Mouse (Mus musculus): Measurements from ENCODE around the gene Fam110a.
"Not testable (repeated sequence)": the region's sequence is repeated elsewhere in the genome, so short reads cannot be mapped to it uniquely, and the experiment has no call there.

Fam110a gene

GRCm38 (mm10) chr2:151979470-151980354 lies at the start of gene Fam110a:
Gene Fam110a, minus strand, starts transcription at chr2:151980219.
- peak; percentile 100 for DNase-seq

DNA sequence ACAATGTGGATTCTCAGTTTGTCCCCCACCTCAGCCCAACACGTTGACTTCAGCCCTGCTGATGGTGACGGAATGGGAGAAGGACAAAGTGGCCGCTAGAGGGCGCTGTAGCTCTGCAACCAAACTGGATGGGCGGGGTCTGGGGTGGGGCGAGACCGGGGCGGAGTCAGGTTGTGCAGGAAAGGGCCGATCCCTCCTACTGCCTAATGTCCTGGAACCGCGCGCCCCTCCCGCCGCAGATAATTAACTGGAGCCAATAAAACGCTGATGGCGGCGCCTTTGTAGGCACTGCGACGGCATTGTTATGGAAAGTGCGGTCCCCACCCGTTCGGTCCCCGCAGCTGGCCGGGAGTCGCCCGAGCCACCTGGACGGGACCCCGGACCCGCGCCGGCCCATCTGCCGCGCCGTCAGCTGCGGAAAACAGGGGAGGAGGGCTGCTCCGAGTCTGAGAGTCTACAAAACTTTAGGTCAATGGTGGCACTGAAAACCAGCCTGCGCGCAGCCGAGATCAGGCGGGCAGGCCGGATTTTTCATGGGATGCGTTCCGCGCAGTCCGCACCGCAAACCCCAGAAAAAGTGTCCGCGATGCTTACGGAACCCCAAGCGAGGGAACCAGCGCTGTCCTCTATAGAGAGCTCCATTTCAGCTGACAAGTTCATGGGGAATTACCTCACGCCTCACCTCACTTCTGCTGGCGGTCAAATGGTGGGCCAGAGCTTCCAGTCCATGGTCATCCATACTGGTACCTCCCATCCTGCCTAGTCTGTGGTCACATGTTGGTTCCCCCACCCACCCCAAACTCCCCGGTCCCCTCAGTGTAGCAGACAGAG lies 49.4 kb upstream of the Fam110a start:
- DNase-seq: peak; percentile 98

GRCm38 (mm10) chr2:152024883-152025422 lies 44.9 kb upstream of the Fam110a start:
- DNase-seq: no peak

GRCm38 (mm10) chr2:152022022-152022421 lies 42.0 kb upstream of the Fam110a start:
- no peak for DNase-seq

GRCm38 (mm10) chr2:152020255-152020654 lies 40.2 kb upstream of the Fam110a start:
- DNase-seq: no peak

DNA sequence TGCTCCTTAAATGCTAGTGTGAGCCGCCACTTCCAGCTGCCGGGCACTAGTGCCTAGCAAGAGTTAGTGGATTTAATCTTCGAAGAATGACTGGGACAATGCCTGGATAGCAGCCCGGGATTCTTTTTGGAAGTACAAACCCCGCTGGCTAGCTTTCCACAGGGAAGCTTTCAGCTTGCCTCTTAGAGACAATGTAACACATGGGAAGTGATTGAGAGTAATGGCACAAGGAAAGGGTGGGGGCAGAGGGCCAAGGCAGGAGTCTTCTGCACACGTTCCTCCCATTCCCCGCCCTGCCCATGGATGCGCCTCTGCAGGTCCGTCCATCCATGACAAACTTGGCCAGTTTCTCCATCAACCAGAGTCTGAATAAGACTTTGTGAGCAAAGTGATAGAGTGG lies 36.6 kb upstream of the Fam110a start:
- no peak for DNase-seq

DNA sequence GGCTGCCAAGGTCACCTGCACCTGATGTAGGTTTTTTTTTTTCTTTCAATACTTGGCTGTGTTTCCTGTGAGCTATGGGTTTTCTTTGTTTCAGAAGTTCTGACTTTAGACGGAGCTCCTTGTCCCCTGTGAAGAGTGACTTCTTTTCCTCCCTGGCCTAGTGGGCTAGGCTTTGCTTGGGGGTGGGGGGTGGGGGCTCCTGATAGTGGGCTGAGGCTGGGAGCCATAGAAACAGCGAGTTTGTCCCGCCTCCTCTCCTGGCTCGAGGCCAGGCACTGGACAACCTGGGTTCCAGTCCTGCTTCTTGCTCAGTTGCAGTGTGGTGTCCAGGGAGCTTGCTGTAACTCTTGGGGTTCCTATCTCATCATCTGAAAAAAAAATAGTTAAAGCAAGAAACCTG lies 36.0 kb upstream of the Fam110a start:
- DNase-seq: no peak

DNA sequence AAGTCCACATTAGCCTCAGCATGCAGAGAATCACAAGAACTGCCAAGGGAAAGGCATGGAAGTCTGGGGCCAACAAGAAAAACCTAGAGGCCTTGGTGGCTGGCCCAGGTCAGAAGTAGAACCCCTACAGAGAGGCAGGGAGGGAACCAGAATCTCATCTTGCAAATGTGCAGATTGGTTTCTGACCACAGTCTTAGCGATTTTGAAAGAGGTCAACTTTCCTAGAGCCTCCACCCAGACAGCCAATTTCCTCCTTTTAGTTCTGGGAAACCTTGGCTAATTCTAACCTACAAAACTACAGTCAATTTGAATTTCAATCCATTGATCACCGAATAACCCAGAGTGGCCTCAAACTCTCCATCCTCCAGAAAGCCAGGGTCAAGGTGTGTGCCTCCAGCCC lies 32.7 kb upstream of the Fam110a start:
- no peak for DNase-seq

- peak; percentile 98 for DNase-seq
Observed at GRCm38 (mm10) chr2:152012222-152012621, 32.2 kb upstream of the Fam110a start.

GRCm38 (mm10) chr2:152011724-152012123 lies 31.7 kb upstream of the Fam110a start:
- DNase-seq: no peak

- DNase-seq: no peak
Observed at GRCm38 (mm10) chr2:152010661-152011060, 30.6 kb upstream of the Fam110a start.

DNA sequence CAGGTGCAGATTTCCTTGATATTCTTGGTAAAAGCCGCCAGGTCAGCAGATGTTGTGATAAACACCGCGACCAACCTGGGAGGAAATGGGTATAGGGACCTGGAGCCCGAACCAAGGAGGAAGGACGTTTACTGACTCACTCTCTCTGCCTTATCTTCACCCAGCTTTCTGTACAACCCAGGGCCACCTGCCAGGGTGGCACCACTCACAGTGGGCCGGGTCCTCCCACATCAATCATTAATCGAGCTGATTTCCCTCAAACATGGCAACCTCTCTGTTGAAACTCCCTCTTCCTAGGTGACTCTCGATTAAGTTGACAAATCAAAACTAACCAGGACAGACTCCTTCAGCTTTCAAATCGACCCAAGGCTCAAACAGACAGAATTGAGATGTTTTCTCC lies 30.2 kb upstream of the Fam110a start:
- DNase-seq: no peak

DNA sequence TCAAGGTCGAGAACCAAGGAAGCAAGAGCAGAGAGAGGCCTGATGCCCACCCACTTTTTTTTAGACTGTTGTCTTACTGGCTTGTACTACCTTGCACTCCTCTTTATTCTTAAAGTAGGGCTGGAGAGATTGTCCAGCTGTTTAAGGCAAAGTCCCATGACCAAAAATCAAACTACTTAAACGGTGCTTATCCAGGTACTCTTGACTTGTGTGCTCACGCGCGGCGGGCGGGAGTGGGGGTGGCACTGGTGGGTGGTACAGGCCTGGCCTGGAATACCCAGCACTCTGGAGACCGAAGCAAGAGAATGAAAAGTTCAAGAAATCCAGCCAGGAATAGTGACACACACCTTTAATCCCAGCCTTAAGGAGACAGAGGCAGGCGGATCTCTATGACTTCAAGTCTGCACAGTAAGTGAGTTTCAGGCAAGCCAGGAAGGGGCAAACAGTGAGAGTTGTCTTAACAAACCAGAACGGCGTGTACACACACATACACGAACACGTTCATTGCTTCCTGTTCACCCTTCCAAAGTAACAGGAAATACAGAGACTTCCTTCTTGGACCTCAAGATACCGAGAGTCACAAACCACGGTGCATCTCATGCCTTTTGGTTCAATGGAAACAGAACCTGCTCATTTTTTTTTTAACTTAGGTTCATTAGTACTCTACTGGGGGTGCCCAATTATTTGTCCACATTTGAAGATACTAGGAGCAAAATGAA lies 29.2 kb upstream of the Fam110a start:
- DNase-seq: no peak

- no peak for DNase-seq
Observed at GRCm38 (mm10) chr2:152007783-152008182, 27.8 kb upstream of the Fam110a start.

GRCm38 (mm10) chr2:152002529-152002928 lies 22.5 kb upstream of the Fam110a start:
- no peak for DNase-seq

DNA sequence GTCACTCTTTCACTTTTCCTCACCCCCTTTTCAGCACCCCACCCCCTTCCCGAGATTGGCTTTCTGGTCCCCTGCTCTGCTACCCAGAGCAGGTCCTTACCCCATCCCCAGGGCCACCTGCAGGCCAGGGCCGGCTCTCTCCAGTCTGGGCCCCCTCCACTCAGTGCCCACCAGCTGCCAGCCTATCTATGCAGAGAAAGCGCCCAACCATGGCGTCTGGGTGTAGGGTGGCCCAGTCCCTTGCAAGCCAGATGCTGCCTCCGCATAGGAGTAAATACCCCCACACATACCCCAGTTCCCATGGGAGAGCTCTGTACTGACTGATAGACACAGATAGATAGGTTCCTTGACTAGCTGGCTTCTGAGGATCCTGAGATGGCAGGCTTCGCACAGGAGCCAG lies 20.7 kb upstream of the Fam110a start:
- peak; percentile 87 for DNase-seq

GRCm38 (mm10) chr2:152000291-152000679 lies 20.3 kb upstream of the Fam110a start:
- DNase-seq: peak; percentile 86

- DNase-seq: peak; percentile 93
Observed at GRCm38 (mm10) chr2:151999669-152000290, 19.8 kb upstream of the Fam110a start.

GRCm38 (mm10) chr2:151998932-151999331 lies 18.9 kb upstream of the Fam110a start:
- no peak for DNase-seq

DNA sequence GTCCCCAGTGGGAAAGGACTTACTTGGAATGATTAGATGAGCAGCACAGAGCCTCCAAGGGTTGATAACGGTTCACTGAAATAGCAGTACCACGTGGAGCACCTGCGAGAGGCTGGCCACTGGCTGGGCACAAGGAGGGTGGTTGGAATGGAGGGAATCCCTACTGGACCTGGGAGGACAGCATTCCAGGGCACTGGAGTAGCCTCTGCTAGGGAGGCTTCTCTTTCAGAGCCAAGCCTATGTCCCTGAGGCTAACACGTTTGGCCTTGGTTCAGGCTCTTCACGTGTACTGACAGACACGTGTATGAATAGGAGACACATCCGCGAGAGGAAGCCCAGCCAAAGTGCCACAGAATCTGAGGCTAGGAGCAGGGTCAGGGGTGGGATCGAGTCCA lies 18.5 kb upstream of the Fam110a start:
- peak; percentile 93 for DNase-seq

DNA sequence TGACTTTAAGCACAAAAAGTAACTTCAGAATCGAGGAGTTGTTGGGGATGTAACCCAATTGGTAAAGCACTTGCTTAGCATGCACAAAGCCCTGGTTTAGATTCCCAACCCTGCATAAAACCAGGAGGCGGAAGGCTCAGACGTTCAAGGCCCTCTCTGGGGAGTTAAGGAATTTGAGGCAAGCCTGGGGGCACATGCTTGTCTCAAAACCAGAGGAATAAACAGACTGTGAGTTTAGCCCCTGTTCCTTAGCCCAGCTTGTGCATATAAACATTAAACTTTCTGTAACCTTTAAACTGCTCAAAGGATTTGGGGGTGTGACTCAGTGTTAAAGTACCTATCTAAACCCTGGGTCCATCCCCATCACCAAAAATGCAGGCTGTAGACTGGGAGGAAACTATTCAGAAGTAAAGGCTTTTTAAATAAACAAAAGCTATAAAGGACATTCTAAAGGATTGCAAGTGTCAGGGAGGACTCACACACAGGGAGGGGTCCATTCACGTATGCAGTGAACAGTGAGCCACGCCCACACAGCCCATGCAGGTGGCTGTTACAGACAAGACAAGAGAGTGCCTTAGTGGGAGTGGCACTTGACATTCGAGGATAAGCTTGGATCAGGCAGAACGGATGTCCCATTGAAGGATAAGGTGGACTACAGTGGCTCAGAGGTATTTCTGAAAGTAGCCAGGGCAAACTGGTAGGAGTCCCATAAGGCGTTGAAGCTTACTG lies 17.9 kb upstream of the Fam110a start:
- no peak for DNase-seq

GRCm38 (mm10) chr2:151997190-151997575 lies 17.2 kb upstream of the Fam110a start:
- not testable (repeated sequence) for DNase-seq
